Mouse (Mus musculus): Measurements from ENCODE around the gene Ankrd36.
"Not testable (repeated sequence)": the region's sequence is repeated elsewhere in the genome, so short reads cannot be mapped to it uniquely, and the experiment has no call there.

The Ankrd36 gene

GRCm38 (mm10) chr11:5545457-5545856 is 24.0 kb upstream of the Ankrd36 start:
- no peak for DNase-seq (ENCODE audit: extremely low read depth, low read depth)

- DNase-seq (ENCODE audit: extremely low read depth, low read depth), result no peak
These were observed 22.8 kb upstream of the Ankrd36 start for GRCm38 (mm10) chr11:5546693-5547092.

- DNase-seq (ENCODE audit: extremely low read depth, low read depth), result no peak
These were observed 18.1 kb upstream of the Ankrd36 start for GRCm38 (mm10) chr11:5551430-5551829.

- DNase-seq (ENCODE audit: extremely low read depth, low read depth), result no peak
These were observed 17.6 kb upstream of the Ankrd36 start for GRCm38 (mm10) chr11:5551931-5552330.

- no peak for DNase-seq (ENCODE audit: extremely low read depth, low read depth)
These were observed 9.2 kb upstream of the Ankrd36 start for GRCm38 (mm10) chr11:5560273-5560672.

GRCm38 (mm10) chr11:5562625-5563268 is 6.7 kb upstream of the Ankrd36 start:
- no peak for DNase-seq (ENCODE audit: extremely low read depth, low read depth)

GRCm38 (mm10) chr11:5563898-5564297 is 5.6 kb upstream of the Ankrd36 start:
- DNase-seq (ENCODE audit: extremely low read depth, low read depth), result no peak

- DNase-seq (ENCODE audit: extremely low read depth, low read depth), result no peak
These were observed 3.9 kb upstream of the Ankrd36 start for GRCm38 (mm10) chr11:5565596-5565995.

- DNase-seq (ENCODE audit: extremely low read depth, low read depth), result no peak
These were observed 3.0 kb upstream of the Ankrd36 start for GRCm38 (mm10) chr11:5566506-5566905.

- no peak for DNase-seq (ENCODE audit: extremely low read depth, low read depth)
These were observed 1.8 kb upstream of the Ankrd36 start for GRCm38 (mm10) chr11:5567654-5568053.

- DNase-seq (ENCODE audit: extremely low read depth, low read depth), result peak; percentile 90
These were observed 1.4 kb upstream of the Ankrd36 start for GRCm38 (mm10) chr11:5568082-5568481.

- DNase-seq (ENCODE audit: extremely low read depth, low read depth), result peak; percentile 39
These were observed 2.4 kb downstream of the Ankrd36 start for GRCm38 (mm10) chr11:5571856-5572255.

- peak; percentile 83 for DNase-seq (ENCODE audit: extremely low read depth, low read depth)
These were observed 4.3 kb downstream of the Ankrd36 start for GRCm38 (mm10) chr11:5573821-5574220.

GRCm38 (mm10) chr11:5575046-5575445 is 5.6 kb downstream of the Ankrd36 start:
- peak; percentile 63 for DNase-seq (ENCODE audit: extremely low read depth, low read depth)

- DNase-seq (ENCODE audit: extremely low read depth, low read depth), result no peak
These were observed 22.9 kb downstream of the Ankrd36 start for GRCm38 (mm10) chr11:5592336-5592735.

- DNase-seq (ENCODE audit: extremely low read depth, low read depth), result no peak
These were observed 25.9 kb downstream of the Ankrd36 start for GRCm38 (mm10) chr11:5595381-5595791.

GRCm38 (mm10) chr11:5595792-5596191 is 26.3 kb downstream of the Ankrd36 start:
- no peak for DNase-seq (ENCODE audit: extremely low read depth, low read depth)

GRCm38 (mm10) chr11:5596756-5597155 is 27.3 kb downstream of the Ankrd36 start:
- no peak for DNase-seq (ENCODE audit: extremely low read depth, low read depth)

- DNase-seq (ENCODE audit: extremely low read depth, low read depth), result no peak
These were observed 35.9 kb downstream of the Ankrd36 start for GRCm38 (mm10) chr11:5605421-5605820.

GRCm38 (mm10) chr11:5611918-5612317 is 42.4 kb downstream of the Ankrd36 start:
- DNase-seq (ENCODE audit: extremely low read depth, low read depth), result not testable (repeated sequence)

GRCm38 (mm10) chr11:5614453-5614852 is 45.0 kb downstream of the Ankrd36 start:
- no peak for DNase-seq (ENCODE audit: extremely low read depth, low read depth)

- DNase-seq (ENCODE audit: extremely low read depth, low read depth), result no peak
These were observed 55.6 kb downstream of the Ankrd36 start for GRCm38 (mm10) chr11:5625101-5625500.

- no peak for DNase-seq (ENCODE audit: extremely low read depth, low read depth)
These were observed 59.5 kb downstream of the Ankrd36 start for GRCm38 (mm10) chr11:5629033-5629432.

GRCm38 (mm10) chr11:5643085-5643484 is 73.6 kb downstream of the Ankrd36 start:
- DNase-seq (ENCODE audit: extremely low read depth, low read depth), result no peak

All from MEL-GATA-1-ER (cell line).